Mouse (Mus musculus): ENCODE data around the gene Fli1. TPM values are rescaled to one million over a fixed set of nuclear protein-coding genes. Genes with fewer than 3 reads are reported as not detected.

The Fli1 gene
- polyA plus RNA-seq, 1 experiment from 2014 or later, result 24.1 TPM

- Histone ChIP-seq H3K4me3 (no peak overlapping the region), H3K4me2 (no peak overlapping the region), H3K27ac (peak overlapping the region; percentile 48), H3K9ac (no peak overlapping the region), H3K4me1 (peaks cover 68% of the 10 kb centered on the region), H3K36me3 (no peaks in the 10 kb centered on the region), H3K9me3 (no peaks in the 10 kb centered on the region), H3K27me3 (no peaks in the 10 kb centered on the region)
- ATAC-seq (ENCODE audit: insufficient number of reproducible peaks, insufficient read depth, low FRiP score, low TSS enrichment, low read depth), result no peak
- 17% methylated on average over 8 of the region's 8 CpGs for WGBS
These were observed 34.5 kb downstream of the Fli1 start for GRCm38 (mm10) chr9:32508118-32508517.

GRCm38 (mm10) chr9:32506866-32507861 lies 35.5 kb downstream of the Fli1 start:
- no peaks in the 10 kb centered on the region for H3K36me3 ChIP-seq
- peak overlapping the region; percentile 48 for H3K27ac ChIP-seq
- no peak for ATAC-seq (ENCODE audit: insufficient number of reproducible peaks, insufficient read depth, low FRiP score, low TSS enrichment, low read depth)
- no peak overlapping the region for H3K4me3 ChIP-seq
- H3K4me2 ChIP-seq, result no peak overlapping the region
- peaks cover 68% of the 10 kb centered on the region for H3K4me1 ChIP-seq
- H3K9me3 ChIP-seq, result no peaks in the 10 kb centered on the region
- H3K27me3 ChIP-seq, result no peaks in the 10 kb centered on the region
- 64% methylated on average over 15 of the region's 15 CpGs for WGBS
- H3K9ac ChIP-seq, result no peak overlapping the region

DNA sequence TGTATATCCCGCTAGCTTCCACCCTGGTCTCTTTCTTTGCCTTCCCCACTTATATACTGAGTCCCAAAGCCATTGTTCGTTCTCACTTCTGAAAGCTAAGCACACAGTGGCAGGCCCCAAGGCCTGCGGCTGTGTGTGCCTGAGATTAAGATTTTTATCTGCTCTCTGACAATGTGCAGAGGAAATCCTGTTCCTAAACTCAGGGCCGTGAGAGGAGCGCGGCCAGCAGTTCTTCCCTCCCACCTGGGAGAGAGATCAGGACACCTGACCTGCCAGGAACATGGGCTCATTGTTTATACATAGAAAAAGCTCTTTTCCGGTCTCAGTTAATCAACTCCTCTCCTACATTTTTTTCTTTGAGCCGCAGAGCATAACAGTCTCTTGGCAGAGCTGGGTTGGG lies 36.5 kb downstream of the Fli1 start:
- H3K36me3 ChIP-seq, result no peaks in the 10 kb centered on the region
- H3K4me1 ChIP-seq, result peaks cover 68% of the 10 kb centered on the region
- H3K4me2 ChIP-seq, result no peak overlapping the region
- 31% methylated on average over 8 of the region's 8 CpGs for WGBS
- H3K27ac ChIP-seq, result peak overlapping the region; percentile 22; the same call in 1 of the 2 replicates
- no peaks in the 10 kb centered on the region for H3K27me3 ChIP-seq
- H3K9ac ChIP-seq, result no peak overlapping the region
- H3K9me3 ChIP-seq, result no peaks in the 10 kb centered on the region
- no peak overlapping the region for H3K4me3 ChIP-seq
- ATAC-seq (ENCODE audit: insufficient number of reproducible peaks, insufficient read depth, low FRiP score, low TSS enrichment, low read depth), result no peak

DNA sequence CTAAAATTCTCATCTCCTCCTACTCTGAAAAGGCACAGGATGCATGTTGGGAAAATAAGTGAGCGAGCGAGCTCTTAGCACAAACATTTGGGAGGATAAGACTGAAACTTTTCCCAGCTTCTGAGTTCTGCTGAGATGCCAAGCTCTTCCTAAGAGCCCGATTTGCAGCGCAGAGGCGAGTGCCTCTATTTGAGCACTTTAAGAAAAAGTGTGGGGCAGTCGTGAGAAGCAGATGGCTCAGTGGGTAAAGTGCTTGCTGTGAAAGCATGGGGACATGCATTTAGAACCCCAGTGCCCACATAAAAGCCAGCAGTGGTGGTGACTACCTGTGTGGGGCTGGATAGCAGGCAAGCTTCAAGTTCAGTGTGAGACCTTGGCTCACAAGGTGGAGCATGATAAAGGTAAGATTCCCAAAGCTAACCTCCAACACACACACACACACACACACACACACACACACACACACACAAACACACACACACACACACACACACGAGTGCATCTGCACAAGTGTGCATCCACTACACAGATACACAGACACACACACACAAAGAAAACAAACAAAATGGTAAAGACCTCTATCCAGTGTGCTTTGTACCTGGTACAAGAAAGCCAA lies 37.1 kb downstream of the Fli1 start:
- no peak overlapping the region for H3K4me3 ChIP-seq
- no peaks in the 10 kb centered on the region for H3K9me3 ChIP-seq
- 88% methylated on average over 7 of the region's 7 CpGs for WGBS
- ATAC-seq (ENCODE audit: insufficient number of reproducible peaks, insufficient read depth, low FRiP score, low TSS enrichment, low read depth), result no peak
- no peak overlapping the region for H3K9ac ChIP-seq
- H3K36me3 ChIP-seq, result no peaks in the 10 kb centered on the region
- peaks cover 64% of the 10 kb centered on the region for H3K4me1 ChIP-seq
- H3K27ac ChIP-seq, result peak overlapping the region; percentile 22
- no peaks in the 10 kb centered on the region for H3K27me3 ChIP-seq
- H3K4me2 ChIP-seq, result no peak overlapping the region

DNA sequence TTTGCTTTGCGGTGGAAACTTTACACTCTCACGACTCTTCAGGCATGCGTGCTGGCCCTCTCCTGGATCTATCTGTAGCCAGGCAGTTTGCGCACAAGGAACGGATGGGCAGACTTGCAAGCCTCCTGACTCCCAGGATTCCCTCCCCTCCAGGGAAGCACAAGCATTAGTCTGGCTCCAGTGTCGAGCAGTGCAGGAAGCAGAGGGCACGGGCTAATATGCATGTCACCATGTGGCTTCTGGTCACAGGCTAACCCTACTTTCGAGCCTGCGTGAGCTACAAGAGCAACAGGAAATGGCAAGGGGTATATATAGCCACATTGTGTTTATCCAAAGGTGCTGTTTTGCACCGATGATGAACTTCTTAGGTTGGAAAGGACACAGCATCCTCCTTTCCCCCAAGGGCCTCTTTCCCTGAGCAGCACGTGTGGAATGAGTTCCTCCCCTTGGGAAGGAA lies 38.6 kb downstream of the Fli1 start:
- Histone ChIP-seq H3K27ac (no peak overlapping the region), H3K4me1 (peaks cover 58% of the 10 kb centered on the region), H3K9ac (0 out of 2 replicates have a peak overlapping the region, but pooled peaks have one; percentile 27), H3K4me2 (no peak overlapping the region), H3K36me3 (no peaks in the 10 kb centered on the region), H3K9me3 (no peaks in the 10 kb centered on the region), H3K4me3 (no peak overlapping the region), H3K27me3 (no peaks in the 10 kb centered on the region)
- ATAC-seq (ENCODE audit: insufficient number of reproducible peaks, insufficient read depth, low FRiP score, low TSS enrichment, low read depth), result no peak
- 39% methylated on average over 11 of the region's 11 CpGs for WGBS

GRCm38 (mm10) chr9:32503423-32503822 lies 39.2 kb downstream of the Fli1 start:
- no peak overlapping the region for H3K4me3 ChIP-seq
- no peak overlapping the region for H3K9ac ChIP-seq
- no peak overlapping the region for H3K4me2 ChIP-seq
- no peaks in the 10 kb centered on the region for H3K36me3 ChIP-seq
- H3K27me3 ChIP-seq, result no peaks in the 10 kb centered on the region
- no peak overlapping the region; the same call in 1 of the 2 replicates for H3K27ac ChIP-seq
- ATAC-seq (ENCODE audit: insufficient number of reproducible peaks, insufficient read depth, low FRiP score, low TSS enrichment, low read depth), result no peak
- H3K9me3 ChIP-seq, result no peaks in the 10 kb centered on the region
- 37% methylated on average over 4 of the region's 4 CpGs for WGBS
- peaks cover 52% of the 10 kb centered on the region for H3K4me1 ChIP-seq

DNA sequence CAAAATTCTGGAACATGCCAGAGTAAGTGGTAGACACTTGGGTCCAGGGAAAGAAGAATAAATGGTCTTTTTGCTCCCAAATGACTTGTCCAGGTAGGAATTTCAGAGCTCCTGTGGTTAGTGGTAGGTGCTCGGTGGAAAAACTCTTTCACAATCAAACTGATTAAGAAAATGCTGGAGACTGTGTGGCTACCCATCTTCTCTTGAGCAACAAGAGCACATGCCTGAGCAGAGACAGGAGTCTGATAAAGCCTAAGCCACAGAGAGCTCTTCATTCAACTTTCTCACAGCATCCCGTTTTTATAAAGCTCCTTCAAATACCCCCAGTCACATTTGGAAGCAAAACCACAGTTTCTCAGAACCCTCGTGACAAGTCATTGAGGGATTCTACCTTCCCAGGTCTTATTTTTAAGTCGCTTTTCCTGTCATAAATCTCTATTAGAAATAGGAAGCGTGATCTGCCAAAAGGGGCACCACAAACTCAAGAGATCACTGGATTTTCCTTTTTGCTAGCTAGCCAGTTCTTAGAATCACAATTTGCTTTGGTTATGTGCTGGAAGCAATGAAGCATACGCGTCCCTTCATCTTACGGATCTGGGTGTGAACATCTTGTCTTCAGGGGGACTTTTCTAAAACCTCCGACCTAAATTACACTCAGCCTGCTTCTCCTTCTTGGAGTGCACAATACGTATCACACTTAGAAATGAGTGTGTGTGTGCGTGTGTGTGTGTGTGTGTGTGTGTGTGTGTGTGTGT lies 40.2 kb downstream of the Fli1 start:
- Histone ChIP-seq H3K9ac (no peak overlapping the region), H3K36me3 (no peaks in the 10 kb centered on the region), H3K27me3 (no peaks in the 10 kb centered on the region), H3K27ac (no peak overlapping the region), H3K9me3 (no peaks in the 10 kb centered on the region), H3K4me3 (no peak overlapping the region), H3K4me1 (peaks cover 42% of the 10 kb centered on the region), H3K4me2 (no peak overlapping the region)
- WGBS, result 79% methylated on average over 11 of the region's 11 CpGs
- ATAC-seq (ENCODE audit: insufficient number of reproducible peaks, insufficient read depth, low FRiP score, low TSS enrichment, low read depth), result no peak

DNA sequence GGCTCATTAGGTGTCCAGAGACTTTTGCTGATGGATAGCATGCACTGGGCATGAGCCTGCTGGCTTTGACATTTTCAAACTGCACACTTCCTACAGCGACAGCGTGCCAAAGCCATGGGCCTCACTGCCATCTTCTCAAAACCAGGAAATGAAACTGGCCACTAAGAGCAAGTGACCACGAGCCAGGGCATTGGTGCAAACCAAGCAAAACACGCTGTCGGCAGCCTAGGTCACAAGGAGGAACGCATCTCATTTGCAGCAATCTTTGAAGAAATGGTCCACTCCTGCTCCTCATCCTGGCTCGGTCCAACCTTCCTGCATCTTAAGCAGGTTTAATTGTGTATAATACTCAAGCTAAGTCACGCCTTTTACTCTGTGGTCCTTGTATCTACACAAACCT lies 41.8 kb downstream of the Fli1 start:
- H3K4me2 ChIP-seq, result no peak overlapping the region

DNA sequence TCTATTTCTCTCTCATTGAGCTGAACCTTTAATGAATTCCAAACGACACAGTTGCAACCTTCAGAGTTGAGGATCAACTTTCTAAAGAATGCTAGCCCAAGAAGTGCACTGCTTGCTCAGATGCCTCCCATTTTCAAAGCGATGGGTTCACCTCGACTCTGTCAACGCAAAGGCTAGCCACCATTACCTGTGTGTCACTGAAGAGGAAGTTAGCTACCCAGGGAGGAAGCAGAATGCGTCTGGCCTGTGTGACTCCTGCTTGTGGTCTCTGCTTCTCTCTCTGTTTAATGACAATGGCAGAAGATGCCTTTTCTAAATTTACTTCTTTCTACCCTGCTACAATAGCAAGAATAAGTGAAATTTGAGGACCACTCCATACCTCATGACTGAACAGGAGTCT lies 42.6 kb downstream of the Fli1 start:
- no peak overlapping the region for H3K4me3 ChIP-seq
- no peaks in the 10 kb centered on the region for H3K36me3 ChIP-seq
- H3K4me2 ChIP-seq, result no peak overlapping the region
- 60% methylated on average over 5 of the region's 5 CpGs for WGBS
- no peak overlapping the region for H3K9ac ChIP-seq
- H3K27me3 ChIP-seq, result no peaks in the 10 kb centered on the region
- peaks cover 37% of the 10 kb centered on the region for H3K4me1 ChIP-seq
- ATAC-seq (ENCODE audit: insufficient number of reproducible peaks, insufficient read depth, low FRiP score, low TSS enrichment, low read depth), result no peak
- no peaks in the 10 kb centered on the region for H3K9me3 ChIP-seq
- no peak overlapping the region for H3K27ac ChIP-seq

More for the DNA sequence above, 41.8 kb downstream of the Fli1 start:
- WGBS, result 87% methylated on average over 8 of the region's 8 CpGs
- Histone ChIP-seq H3K27ac (no peak overlapping the region), H3K9me3 (no peaks in the 10 kb centered on the region), H3K36me3 (no peaks in the 10 kb centered on the region), H3K27me3 (no peaks in the 10 kb centered on the region), H3K4me3 (no peak overlapping the region), H3K9ac (no peak overlapping the region), H3K4me1 (peaks cover 33% of the 10 kb centered on the region)
- no peak for ATAC-seq (ENCODE audit: insufficient number of reproducible peaks, insufficient read depth, low FRiP score, low TSS enrichment, low read depth)

DNA sequence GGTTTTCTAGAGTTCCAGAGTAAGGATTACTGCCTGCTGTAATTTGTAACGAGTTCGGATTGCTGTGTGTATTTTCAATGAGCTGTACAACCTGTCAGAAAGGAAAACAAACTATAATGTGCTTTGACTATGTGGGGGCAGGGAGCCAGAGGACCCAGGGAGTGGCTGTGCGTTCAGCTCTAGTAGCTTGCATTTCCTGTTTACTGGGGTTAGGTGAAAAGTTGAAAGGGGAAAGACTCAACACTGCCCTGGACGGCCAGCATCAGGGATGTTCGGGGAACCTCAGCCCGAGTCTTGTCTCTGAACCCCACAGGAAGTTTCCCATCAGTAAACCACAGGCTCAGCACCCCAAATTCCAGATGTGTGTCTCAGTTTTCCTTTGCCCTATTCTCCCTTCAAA lies 43.2 kb downstream of the Fli1 start:
- H3K36me3 ChIP-seq, result no peaks in the 10 kb centered on the region
- no peak for ATAC-seq (ENCODE audit: insufficient number of reproducible peaks, insufficient read depth, low FRiP score, low TSS enrichment, low read depth)
- H3K4me1 ChIP-seq, result peaks cover 42% of the 10 kb centered on the region
- H3K4me2 ChIP-seq, result no peak overlapping the region
- no peak overlapping the region for H3K4me3 ChIP-seq
- no peaks in the 10 kb centered on the region for H3K9me3 ChIP-seq
- H3K27me3 ChIP-seq, result no peaks in the 10 kb centered on the region
- no peak overlapping the region for H3K9ac ChIP-seq
- H3K27ac ChIP-seq, result no peak overlapping the region
- 44% methylated on average over 6 of the region's 6 CpGs for WGBS

DNA sequence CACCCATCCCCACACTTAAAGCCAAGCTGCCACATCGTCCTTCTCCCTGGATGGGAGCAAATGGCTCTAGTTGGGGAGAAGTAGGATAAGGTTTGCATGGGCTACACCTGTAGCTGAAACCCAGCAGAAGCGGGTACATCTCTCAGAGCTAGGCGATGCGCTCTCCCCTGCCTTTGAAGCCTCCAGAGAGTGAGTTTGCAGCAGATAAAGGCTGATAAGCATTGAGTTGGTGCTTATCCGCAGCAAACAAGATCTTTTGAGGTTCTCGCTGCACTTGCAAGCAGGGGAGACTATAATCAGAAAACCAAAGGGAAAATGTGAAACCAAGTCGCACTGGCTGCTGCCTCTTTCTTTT lies 47.0 kb downstream of the Fli1 start:
- no peak for ATAC-seq (ENCODE audit: insufficient number of reproducible peaks, insufficient read depth, low FRiP score, low TSS enrichment, low read depth)
- peak overlapping the region; percentile 62; the same call in 1 of the 2 replicates for H3K27ac ChIP-seq
- no peak overlapping the region for H3K4me3 ChIP-seq
- H3K9me3 ChIP-seq, result no peaks in the 10 kb centered on the region
- H3K4me2 ChIP-seq, result no peak overlapping the region
- no peaks in the 10 kb centered on the region for H3K36me3 ChIP-seq
- 0 out of 2 replicates have a peak overlapping the region, but pooled peaks have one; percentile 47 for H3K9ac ChIP-seq
- 29% methylated on average over 7 of the region's 7 CpGs for WGBS
- no peaks in the 10 kb centered on the region for H3K27me3 ChIP-seq
- H3K4me1 ChIP-seq, result peaks cover 30% of the 10 kb centered on the region
